ENCODE assay signal across 9 mouse cellular contexts in genomic region chr2:68350621-68351020, GRCm38 (mm10).
A peak's percentile ranks its signal among the peaks of the same experiment; 100 is the strongest.
DNase-seq lines count a peak whose midpoint lies in the region; ATAC-seq lines count a peak whose summit lies in the region.
"Had no signal": no experiment of that assay in that cellular context is flagged by ENCODE, and none has a peak within 500 bp of the region (broad histone marks: within the 10 kb centered on the region; RNA-seq: fewer than 3 reads in every experiment).

No protein-coding gene starts in this region.

- peaks cover 10% of the 10 kb centered on the region for H3K4me1 ChIP-seq in forebrain, embryonic 14.5 days (ENCODE audit: control insufficient read depth, insufficient read depth, low read length)
- H3K4me1 ChIP-seq in forebrain, embryonic 15.5 days = peaks cover 19% of the 10 kb centered on the region

- H3K9ac ChIP-seq in forebrain, embryonic 14.5 days (ENCODE audit: low read length) = no peak overlapping the region
- no peak overlapping the region for H3K9ac ChIP-seq in forebrain, embryonic 15.5 days (replicated peaks)

- no peak overlapping the region for H3K27ac ChIP-seq in forebrain, embryonic 14.5 days (ENCODE audit: low read depth, low read length)
- no peak overlapping the region for H3K27ac ChIP-seq in forebrain, embryonic 15.5 days (replicated peaks)

- H3K27me3 ChIP-seq in forebrain, embryonic 14.5 days (replicated peaks; ENCODE audit: control insufficient read depth, insufficient read depth, low read length) = no peaks in the 10 kb centered on the region
- no peaks in the 10 kb centered on the region for H3K27me3 ChIP-seq in forebrain, embryonic 15.5 days

- peak; percentile 54 for ATAC-seq in forebrain, embryonic 14.5 days
- no peak; the same call in 1 of the 2 replicates for ATAC-seq in forebrain, embryonic 15.5 days (replicated peaks)
- ATAC-seq in megakaryocyte progenitor cell, adult 5-6 weeks (replicated peaks; ENCODE audit: poor library complexity) = peak; percentile 93

- no peak overlapping the region for H3K4me3 ChIP-seq in forebrain, embryonic 14.5 days (ENCODE audit: low read depth, low read length)
- no peak overlapping the region for H3K4me3 ChIP-seq in forebrain, embryonic 15.5 days

- intact Hi-C loops in heart, postnatal 36 days (cut with DNase I) = loop anchor here (2.0 to 10.0 kb wide), 3 partner anchors 130 to 1386 kb away; no protein-coding TSS in a partner anchor

- no peaks in the 10 kb centered on the region for H3K9me3 ChIP-seq in forebrain, embryonic 14.5 days (replicated peaks; ENCODE audit: control insufficient read depth, low read length)
- no peaks in the 10 kb centered on the region for H3K9me3 ChIP-seq in forebrain, embryonic 15.5 days

- no peak overlapping the region for H3K4me2 ChIP-seq in forebrain, embryonic 14.5 days (ENCODE audit: low read length)
- no peak overlapping the region for H3K4me2 ChIP-seq in forebrain, embryonic 15.5 days (replicated peaks)

- H3K36me3 ChIP-seq in forebrain, embryonic 14.5 days (ENCODE audit: control insufficient read depth, insufficient read depth, low read length) = peaks cover 4% of the 10 kb centered on the region; the same call in 1 of the 2 replicates
- no peaks in the 10 kb centered on the region for H3K36me3 ChIP-seq in forebrain, embryonic 15.5 days
- H3K36me3 ChIP-seq: G1E had no signal

- peak; percentile 90 for DNase-seq in forebrain, embryonic 14.5 days (ENCODE audit: low spot score)
- DNase-seq in MN1 (ENCODE audit: low spot score) = peak; percentile 86
- DNase-seq in cerebellum, postnatal 10 days = peak; percentile 86 to 91
- DNase-seq in heart, postnatal 36 days = peak; percentile 46 to 57
- peak; percentile 55 to 72 for DNase-seq in layer of hippocampus, adult 8-10 months (ENCODE audit: low spot score in 2 of 2)
- peak; percentile 65 for DNase-seq in right cerebral cortex, postnatal 4 days

- WGBS in forebrain, embryonic 14.5 days = 8% methylated on average over 6 of the region's 6 CpGs
- WGBS in forebrain, embryonic 15.5 days = 6% methylated on average over 6 of the region's 6 CpGs
